Mouse (Mus musculus) thymus, adult 2 months (tissue): Measurements from ENCODE around the gene Gprin1. TPM values are rescaled to one million over a fixed set of nuclear protein-coding genes. Genes with fewer than 3 reads are reported as not detected.

Source experiments
- DNase-seq: peaks from one replicate; pipeline ENCODE4 v3.0.0; 2021
- H3K27ac ChIP-seq: fragments of 200-500 bp; 2 replicates; pipeline ENCODE4 v1.5.1; 2012; ENCODE audit warnings: low read length, control low read depth; ENCODE audit not compliant: control insufficient read depth, insufficient read depth
- H3K27me3 ChIP-seq: fragments of 200-500 bp; 2 replicates; pipeline ENCODE4 v1.6.1; 2012; ENCODE audit warnings: mild to moderate bottlenecking, low read length, moderate library complexity, mixed read lengths; ENCODE audit not compliant: control insufficient read depth, insufficient read depth
- H3K36me3 ChIP-seq: fragments of 200-500 bp; 2 replicates; pipeline ENCODE4 v1.6.1; 2012; ENCODE audit warnings: mild to moderate bottlenecking, low read length, moderate library complexity; ENCODE audit not compliant: control insufficient read depth, insufficient read depth
- H3K4me1 ChIP-seq: fragments of 200-500 bp; replicated peaks from 2 replicates; pipeline ENCODE4 v1.6.1; 2012; ENCODE audit warnings: low read length; ENCODE audit not compliant: control insufficient read depth, insufficient read depth
- H3K4me3 ChIP-seq: fragments of 200-500 bp; 2 replicates; pipeline ENCODE4 v1.5.1; 2012; ENCODE audit warnings: mild to moderate bottlenecking, low read length, control low read depth, moderate library complexity; ENCODE audit not compliant: control insufficient read depth, insufficient read depth
- CTCF ChIP-seq: fragments of 200-500 bp; IDR thresholded peaks from 2 replicates; pipeline ENCODE4 v1.5.1; 2012; ENCODE audit warnings: mild to moderate bottlenecking, control low read depth, low read length, moderate library complexity, borderline replicate concordance; ENCODE audit not compliant: control insufficient read depth, poor library complexity, insufficient read depth; ENCODE audit errors: extremely low read depth
- POLR2A ChIP-seq: fragments of 200-500 bp; IDR thresholded peaks from 2 replicates; pipeline ENCODE4 v1.6.1; 2012; ENCODE audit warnings: mild to moderate bottlenecking, low read length, control low read depth, moderate library complexity; ENCODE audit not compliant: control insufficient read depth, poor library complexity, insufficient read depth; ENCODE audit errors: extremely low read depth
- WGBS: fragments of 180-500 bp; shearing (Covaris S2); methylation state at CpG from one replicate; pipeline ENCODE4 v1.1.7; 2018; 5-methylcytosine and 5-hydroxymethylcytosine counted together
- polyA plus RNA-seq: library from polyadenylated mRNA; depleted of rRNA; stranded (reverse); fragments of >200 nt; gene quantifications from 2 replicates; pipeline ENCODE4 v1.2.3, GENCODE M21; 2012

The Gprin1 gene
- polyA plus RNA-seq, 1 experiment, result 0.19 TPM

GRCm38 (mm10) chr13:54756156-54756712 lies 6.6 kb upstream of the Gprin1 start:
- WGBS, result 89% methylated on average over 8 of the region's 8 CpGs
- no peaks in the 10 kb centered on the region for H3K27me3 ChIP-seq

GRCm38 (mm10) chr13:54755201-54755830 lies 5.6 kb upstream of the Gprin1 start:
- 36% methylated on average over 9 of the region's 9 CpGs for WGBS
- no peak overlapping the region for H3K27ac ChIP-seq
- peaks cover 2% of the 10 kb centered on the region; the same call in 1 of the 2 replicates for H3K27me3 ChIP-seq
- no peak for DNase-seq
- TF ChIP-seq POLR2A, result no peak
- TF ChIP-seq CTCF, result no peak
- H3K4me1 ChIP-seq, result peaks cover 6% of the 10 kb centered on the region
- no peak overlapping the region for H3K4me3 ChIP-seq
- H3K36me3 ChIP-seq, result no peaks in the 10 kb centered on the region

More at GRCm38 (mm10) chr13:54756156-54756712, 6.6 kb upstream of the Gprin1 start:
- Histone ChIP-seq H3K27ac (no peak overlapping the region), H3K4me1 (peaks cover 6% of the 10 kb centered on the region), H3K36me3 (no peaks in the 10 kb centered on the region), H3K4me3 (no peak overlapping the region)
- DNase-seq, result no peak
- TF ChIP-seq POLR2A (no peak), CTCF (no peak)

- DNase-seq, result no peak
- 50% methylated on average over 12 of the region's 12 CpGs for WGBS
- TF ChIP-seq POLR2A (no peak), CTCF (no peak)
- Histone ChIP-seq H3K27me3 (peaks cover 6% of the 10 kb centered on the region; the same call in 1 of the 2 replicates), H3K27ac (no peak overlapping the region), H3K4me3 (no peak overlapping the region), H3K36me3 (no peaks in the 10 kb centered on the region), H3K4me1 (peaks cover 12% of the 10 kb centered on the region)
These were observed 4.8 kb upstream of the Gprin1 start for GRCm38 (mm10) chr13:54754169-54755080.

GRCm38 (mm10) chr13:54753733-54754132 lies 4.1 kb upstream of the Gprin1 start:
- TF ChIP-seq POLR2A (no peak), CTCF (no peak)

GRCm38 (mm10) chr13:54752656-54753055 lies 3.0 kb upstream of the Gprin1 start:
- Histone ChIP-seq H3K36me3 (no peaks in the 10 kb centered on the region), H3K27me3 (peaks cover 7% of the 10 kb centered on the region; the same call in 1 of the 2 replicates)
- 76% methylated on average over 10 of the region's 10 CpGs for whole genome bisulfite sequencing

More at GRCm38 (mm10) chr13:54753733-54754132, 4.1 kb upstream of the Gprin1 start:
- peaks cover 7% of the 10 kb centered on the region; the same call in 1 of the 2 replicates for H3K27me3 ChIP-seq
- peaks cover 12% of the 10 kb centered on the region for H3K4me1 ChIP-seq
- 74% methylated on average over 6 of the region's 6 CpGs for WGBS
- H3K4me3 ChIP-seq, result no peak overlapping the region
- no peak overlapping the region for H3K27ac ChIP-seq
- DNase-seq, result no peak
- H3K36me3 ChIP-seq, result no peaks in the 10 kb centered on the region

GRCm38 (mm10) chr13:54750699-54751098 lies 1.0 kb upstream of the Gprin1 start:
- peaks cover 7% of the 10 kb centered on the region; the same call in 1 of the 2 replicates for H3K27me3 ChIP-seq
- H3K4me3 ChIP-seq, result no peak overlapping the region
- no peak for DNase-seq
- H3K4me1 ChIP-seq, result peaks cover 6% of the 10 kb centered on the region
- H3K36me3 ChIP-seq, result no peaks in the 10 kb centered on the region
- 6% methylated on average over 8 of the region's 8 CpGs for WGBS
- no peak for TF ChIP-seq POLR2A
- TF ChIP-seq CTCF, result no peak
- no peak overlapping the region for H3K27ac ChIP-seq

More at GRCm38 (mm10) chr13:54752656-54753055, 3.0 kb upstream of the Gprin1 start:
- Histone ChIP-seq H3K4me3 (no peak overlapping the region), H3K27ac (no peak overlapping the region), H3K4me1 (peaks cover 6% of the 10 kb centered on the region)
- no peak for DNase-seq
- TF ChIP-seq POLR2A, result no peak
- no peak for TF ChIP-seq CTCF
